Mouse (Mus musculus): ENCODE measurements around the gene Srarp.
A peak's percentile ranks its signal among the peaks of the same experiment; 100 is the strongest.

The Srarp gene

DNA sequence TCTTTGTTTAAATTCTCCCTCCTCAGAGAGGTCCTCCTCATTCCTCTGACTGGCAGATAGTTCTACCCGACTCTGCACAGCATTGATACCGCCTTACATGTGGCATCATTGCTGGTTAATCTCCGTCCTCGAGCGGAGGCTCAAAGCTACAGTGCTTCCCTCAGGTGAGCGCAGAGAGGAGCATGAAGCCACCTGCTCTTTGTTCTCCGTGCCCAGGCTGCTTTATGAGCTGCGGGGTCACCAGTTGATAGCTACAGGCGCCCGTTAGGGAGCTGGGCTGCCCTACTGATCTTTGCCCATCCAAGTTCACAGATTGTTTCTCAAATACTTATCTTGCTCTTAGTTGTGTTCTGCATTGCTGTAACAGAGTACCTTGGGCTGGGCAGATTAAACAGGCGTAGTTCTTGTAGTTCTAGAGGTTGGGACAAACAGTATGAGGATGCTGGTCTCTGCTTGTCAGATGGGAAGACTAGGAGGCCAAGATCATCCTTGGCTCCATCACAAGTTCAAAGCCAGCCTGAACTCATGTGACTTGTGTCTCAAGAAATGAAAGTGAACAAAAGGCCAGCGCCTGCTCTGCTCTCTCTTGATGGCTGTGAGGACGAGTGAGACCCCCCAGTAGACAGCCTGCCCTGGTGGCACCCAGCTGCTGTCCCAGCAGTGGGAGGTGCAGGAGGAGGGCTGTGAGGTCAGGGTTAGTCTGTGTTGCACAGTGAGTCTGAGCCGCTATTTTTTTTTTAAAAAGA is 20.5 kb upstream of the Srarp start:
- DNase-seq (ENCODE audit: low spot score), result no peak

DNA sequence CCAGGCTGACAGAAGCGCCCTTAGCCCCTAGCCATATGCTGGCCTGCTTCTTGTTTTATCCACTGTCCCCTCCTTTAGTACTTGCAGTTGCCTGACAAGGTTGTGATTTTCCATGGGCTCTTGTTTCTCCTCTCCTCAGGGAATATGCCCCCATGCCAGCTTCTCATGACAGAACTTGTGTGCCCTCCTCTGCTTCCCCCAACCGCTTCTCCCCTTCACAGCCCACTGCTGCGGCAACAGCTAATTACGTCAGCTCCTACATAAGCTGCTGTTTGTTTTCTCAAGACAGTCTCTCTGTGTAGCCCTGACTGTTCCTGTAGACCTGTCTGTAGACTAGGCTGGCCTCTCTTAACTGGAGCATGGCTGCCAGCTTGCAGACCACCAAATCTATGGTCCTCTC is 19.6 kb upstream of the Srarp start:
- no peak for DNase-seq (ENCODE audit: low spot score)

DNA sequence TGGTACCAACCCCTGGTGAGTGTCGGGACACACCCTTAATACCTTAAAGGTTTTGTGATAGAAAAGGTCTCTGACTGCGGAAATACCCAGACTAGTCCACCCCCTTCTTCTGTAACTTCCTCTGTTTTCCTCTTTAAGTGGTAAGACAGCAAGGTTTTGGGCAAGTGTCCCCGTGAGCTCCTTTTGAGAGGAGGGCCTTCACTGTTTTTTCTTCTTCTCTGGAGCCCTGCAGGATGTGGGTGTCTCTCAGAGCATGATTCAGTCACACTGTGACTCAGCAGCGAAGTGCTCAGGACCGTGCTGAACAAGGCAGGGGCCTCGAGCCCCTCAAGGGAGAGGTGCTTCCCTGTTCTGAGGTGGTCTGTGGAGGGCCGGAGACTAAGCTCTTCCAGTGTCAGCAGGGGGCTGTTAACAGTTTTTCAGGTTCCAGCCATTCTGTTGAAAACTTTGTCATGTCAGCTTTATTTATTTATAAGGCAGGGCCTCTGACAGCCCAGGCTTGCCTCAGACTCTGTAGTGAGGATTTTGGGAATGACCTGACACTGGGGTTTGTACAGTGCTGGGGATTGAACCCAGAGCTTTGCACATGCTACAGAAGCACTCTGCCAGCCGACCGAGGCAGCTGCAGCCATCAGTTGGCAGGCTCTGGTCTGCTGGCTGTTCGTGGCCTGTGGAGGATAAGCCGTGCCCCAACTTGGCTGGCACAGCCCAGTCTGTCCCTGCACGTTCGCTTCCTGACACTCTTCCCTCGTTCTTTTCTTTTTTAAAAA is 18.9 kb upstream of the Srarp start:
- DNase-seq (ENCODE audit: low spot score), result no peak

DNA sequence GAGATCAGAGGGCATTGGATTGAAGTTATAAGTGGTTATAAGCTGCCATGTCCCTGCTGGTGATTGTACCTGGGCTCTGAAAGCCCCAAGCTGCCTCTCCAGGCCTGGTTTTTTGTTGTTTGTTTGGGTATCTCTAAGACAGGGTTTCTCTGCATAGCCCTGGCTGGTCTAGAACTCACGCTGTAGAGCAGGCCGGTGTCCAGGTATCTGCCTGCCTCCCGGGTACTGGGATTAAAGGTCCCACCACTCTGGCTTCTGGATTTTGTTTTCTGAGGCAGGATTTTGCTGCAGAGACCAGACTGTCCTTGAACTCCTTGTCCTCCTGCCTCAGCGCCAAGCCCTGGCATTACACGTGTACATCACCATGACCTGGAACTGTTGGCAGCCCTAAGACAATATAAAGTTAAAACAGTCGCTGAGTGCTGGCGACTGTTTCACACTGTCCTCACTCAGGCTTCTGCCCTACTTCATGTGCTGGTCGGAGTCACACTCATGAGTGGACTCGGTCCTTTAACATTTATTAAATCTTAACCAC is 16.1 kb upstream of the Srarp start:
- DNase-seq (ENCODE audit: low spot score), result no peak

DNA sequence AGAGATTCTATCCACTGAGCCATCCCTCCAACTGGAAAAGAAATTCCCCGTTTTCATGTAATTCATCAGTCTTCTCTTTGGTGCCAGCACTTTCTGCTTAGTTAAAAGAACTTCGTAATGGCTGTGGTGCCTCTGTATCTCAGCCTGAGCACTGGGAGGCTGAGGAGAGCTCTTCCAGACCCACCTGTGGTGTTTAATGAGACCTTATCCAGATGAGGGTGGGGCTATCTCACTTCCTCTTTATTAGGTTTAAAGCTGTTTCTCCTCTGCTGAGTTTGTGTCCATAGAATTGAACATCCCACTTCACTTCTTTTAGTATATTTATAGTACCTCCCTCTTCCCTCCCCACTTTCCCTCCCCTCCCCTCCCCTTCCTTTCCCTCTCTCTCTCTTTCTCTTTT is 15.3 kb upstream of the Srarp start:
- no peak for DNase-seq (ENCODE audit: low spot score)

DNA sequence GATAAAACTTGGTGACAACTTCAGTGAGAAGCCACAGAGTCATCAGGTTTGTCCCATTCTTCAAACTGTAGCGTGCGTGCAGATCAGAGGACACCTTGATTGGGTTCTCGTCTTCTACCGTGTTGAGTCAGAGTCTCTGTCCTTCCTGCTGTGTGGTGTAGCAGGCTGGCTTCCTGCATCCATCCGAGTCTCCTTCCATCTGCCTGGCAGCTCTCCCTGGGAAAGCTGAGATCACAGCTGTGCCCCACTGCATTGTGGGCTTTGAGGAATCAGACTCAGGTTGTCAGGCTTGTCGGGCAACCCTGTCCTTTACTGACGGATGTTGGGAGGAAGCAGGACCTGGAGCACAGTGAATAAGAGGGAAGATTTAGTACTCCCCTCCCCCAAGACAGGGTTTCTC is 10.3 kb upstream of the Srarp start:
- DNase-seq (ENCODE audit: low spot score), result no peak

DNA sequence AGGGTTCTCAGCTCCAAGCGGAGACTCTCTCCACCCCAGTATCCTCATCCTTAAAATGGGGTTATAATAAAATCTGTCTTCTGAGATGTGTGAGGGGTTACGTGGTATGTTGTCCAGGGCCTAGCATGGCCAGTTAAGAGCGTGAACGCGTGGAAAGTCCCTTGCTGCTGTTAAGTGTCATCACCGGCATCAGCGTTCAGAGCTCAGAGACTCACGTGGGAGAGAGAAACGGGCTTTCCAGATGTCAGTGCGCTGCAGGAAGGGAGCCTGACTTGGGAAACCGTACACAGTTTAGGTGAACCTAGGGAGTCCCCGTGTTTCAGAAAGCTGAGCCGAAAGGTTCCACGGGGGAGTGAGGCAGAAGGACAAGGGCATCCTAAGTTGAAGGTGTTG is 9.4 kb upstream of the Srarp start:
- DNase-seq (ENCODE audit: low spot score), result peak; percentile 35

DNA sequence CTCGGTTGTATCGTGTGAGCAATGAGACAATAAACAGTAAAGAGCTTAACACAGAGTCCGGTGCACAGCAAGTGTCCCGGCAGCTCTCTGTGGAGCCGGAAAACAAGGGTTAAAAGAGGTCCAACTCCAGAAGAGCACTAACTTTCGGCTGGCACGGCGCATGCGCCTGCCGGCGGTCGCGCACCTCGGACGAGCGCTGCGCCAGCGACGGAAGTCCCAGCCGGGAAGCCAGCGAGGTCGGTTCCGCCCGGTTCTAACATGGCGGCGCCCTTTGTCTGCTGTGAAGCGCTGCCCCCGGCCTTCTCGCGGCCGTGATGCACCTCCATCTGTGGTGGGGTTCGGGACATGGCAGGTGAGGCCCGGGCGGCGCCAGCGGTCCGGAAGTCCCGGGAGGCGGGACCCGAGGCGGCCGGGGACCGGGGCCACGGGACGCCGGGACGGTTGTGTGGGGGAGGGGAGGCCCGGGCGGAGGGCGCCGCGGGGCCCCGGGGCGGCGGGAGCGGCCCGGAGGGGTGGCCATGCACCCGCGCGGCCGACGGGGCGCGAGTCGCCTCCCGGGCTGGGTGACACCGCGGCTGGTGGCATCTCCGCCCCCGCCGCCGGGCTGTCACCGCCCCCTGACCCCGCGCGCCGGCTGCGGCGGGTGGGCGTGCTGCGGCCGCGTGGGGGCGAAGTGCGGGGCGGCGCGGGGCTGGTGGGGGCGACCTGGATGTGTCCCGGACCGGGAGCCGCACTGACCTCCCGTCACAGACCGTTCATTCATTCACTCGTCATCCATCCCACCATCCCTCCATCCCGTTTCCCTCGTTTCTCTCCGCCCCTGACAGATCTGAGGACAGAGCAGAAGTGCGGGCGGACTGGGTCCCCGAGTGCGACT is 8.8 kb upstream of the Srarp start, which contains the start of gene Zbtb17:
Zbtb17 (plus strand) TSS at position 204 of the 877 bp plus-strand sequence.
- peak; percentile 96 for DNase-seq (ENCODE audit: low spot score)

DNA sequence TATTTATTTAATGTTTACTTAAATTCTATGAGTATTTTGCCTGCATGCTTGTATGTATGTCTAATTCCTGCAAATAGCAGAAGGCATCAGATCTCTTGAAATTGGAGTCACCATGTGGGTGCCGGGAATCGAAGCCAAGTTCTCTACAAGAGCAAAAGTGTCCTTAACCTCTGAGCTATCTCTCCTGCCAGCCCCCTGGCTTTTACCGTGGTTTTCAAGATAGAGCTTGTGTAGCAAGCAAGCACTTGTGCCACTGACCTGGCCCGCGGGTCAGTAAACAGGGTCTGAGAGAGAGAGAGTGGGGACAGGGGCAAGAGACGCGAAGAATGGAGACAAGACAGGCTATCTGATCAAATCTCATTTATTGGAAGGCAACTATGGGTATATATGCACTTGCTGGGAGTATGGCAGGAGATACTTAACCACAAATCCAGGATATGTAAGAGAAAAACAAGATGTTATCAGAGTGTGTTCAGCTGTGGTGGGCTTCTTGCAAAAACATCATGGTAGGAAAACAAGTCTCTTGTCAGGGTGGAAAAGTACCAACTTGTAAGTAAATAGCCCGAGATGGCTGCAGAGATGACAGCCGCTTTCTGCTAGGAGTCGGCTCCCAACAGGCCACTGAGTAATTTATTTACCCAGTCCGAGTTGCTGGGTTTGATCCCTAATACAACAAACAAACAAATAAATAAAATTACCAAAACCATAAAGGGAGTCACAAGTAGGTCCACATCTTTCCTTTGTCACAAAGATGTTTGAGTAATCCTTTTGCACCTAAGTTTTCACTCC is 7.9 kb upstream of the Srarp start:
- DNase-seq (ENCODE audit: low spot score), result no peak

DNA sequence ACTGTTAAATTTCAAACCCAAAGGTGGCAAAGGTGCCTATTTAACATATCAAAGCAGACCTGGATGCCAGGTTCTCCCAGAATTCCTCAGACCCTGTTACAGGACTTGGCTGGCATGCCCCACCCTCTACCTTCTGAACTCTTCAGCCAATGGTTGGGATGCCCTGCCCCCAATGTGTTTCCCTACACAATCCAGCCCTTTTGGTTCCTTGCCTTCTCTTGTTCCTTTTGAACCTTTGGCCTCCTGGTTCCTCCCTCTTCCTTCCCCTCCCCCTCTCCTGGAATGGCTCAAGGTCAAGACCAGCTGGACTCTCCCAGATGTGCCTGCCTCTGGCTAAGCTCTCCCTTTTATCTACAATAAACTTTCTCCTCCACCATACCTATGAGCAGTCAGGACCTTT is 5.0 kb upstream of the Srarp start:
- DNase-seq (ENCODE audit: low spot score), result no peak

DNA sequence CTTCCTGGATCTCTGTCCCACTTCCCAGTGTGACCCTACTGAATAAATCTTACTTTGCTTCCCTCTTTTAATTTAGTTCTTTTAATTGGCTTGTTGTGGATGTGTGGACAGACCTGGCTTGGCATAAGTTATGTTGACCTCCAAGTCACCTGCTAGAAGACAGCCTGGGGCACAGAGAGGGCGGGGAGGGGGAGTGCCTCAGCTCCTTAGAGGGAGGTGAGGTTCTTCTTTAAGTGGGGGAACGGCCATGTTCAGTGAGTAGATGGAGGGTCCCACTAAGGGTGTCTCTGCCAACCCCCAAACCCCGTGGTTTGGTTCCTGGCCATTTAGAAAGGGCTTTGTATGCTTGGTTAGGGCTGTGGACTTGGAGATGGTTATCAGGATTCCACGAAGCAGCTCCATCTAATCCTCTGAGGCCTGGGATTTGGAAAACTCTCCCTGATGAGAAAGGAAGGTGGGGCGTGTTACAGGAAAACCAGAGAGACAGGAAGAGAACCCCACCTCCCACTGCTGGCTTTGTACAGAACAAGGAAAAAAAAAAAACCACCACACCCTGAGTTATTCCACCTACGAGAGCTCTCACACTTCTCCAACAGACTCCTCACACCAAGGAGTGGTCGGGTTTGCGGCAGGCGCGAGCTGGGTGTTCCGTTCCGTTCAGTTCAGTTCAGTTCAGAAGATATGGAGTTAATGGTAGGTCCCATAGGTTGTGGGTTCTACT is 3.3 kb upstream of the Srarp start:
- no peak for DNase-seq (ENCODE audit: low spot score)

DNA sequence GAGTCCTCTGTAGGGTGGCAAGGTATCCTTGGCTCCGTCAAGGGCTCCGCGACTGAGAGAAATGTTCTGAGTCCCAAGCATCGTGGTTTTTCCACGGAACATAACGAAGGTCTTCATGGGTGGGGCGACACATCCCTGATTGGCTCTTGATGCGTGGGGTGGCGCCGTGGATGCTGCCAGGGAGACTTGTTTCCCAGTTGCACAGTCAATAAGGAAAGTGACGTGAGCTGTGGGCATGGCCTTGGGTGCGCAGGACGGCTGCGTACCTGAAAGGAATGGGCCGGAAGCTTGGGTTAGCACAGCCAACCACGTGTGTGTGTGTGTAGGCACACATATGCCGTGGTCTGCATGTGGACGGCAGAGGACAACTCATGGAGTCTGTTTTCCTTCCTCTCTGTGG is 2.7 kb downstream of the Srarp start:
- DNase-seq (ENCODE audit: low spot score), result no peak

DNA sequence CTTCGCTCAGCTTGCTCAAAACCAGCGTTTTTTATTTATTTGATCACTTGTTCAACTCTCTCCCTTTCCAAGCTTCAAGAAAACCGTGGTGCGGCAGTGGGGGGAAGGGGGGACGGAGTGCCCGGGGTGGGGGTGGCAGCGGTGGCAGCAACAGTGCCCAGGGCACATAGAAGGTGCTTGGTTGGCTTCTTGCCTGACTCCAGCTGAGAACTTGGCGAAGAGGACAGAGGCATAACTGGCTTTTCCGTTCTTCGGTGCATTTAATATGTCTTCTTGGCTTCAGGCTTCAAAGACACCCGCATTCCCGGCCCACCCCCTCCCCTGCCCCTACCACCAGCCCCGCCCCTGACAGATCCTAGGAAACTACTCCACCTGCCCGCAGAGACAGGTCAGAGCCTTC is 3.2 kb downstream of the Srarp start:
- DNase-seq (ENCODE audit: low spot score), result no peak

DNA sequence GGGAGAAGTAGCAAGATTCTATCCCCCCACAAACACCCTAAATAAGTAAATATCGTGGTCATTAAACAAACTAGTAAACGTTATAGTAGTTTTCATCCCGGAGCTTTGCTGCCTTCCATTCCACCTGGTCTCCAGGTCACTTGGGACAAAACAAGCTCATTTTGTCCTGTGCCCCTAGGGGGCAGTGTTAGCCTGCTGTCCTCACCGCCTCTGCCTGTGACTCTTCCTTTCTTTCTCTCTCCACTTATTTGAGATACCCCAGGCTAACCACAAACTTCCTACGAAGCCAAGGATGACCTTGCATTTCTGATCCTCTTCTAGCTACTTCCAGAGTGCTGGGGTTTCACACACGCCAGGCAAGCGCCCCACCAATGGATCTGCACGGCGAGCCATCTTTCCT is 4.9 kb downstream of the Srarp start:
- peak; percentile 83 for DNase-seq (ENCODE audit: low spot score)

DNA sequence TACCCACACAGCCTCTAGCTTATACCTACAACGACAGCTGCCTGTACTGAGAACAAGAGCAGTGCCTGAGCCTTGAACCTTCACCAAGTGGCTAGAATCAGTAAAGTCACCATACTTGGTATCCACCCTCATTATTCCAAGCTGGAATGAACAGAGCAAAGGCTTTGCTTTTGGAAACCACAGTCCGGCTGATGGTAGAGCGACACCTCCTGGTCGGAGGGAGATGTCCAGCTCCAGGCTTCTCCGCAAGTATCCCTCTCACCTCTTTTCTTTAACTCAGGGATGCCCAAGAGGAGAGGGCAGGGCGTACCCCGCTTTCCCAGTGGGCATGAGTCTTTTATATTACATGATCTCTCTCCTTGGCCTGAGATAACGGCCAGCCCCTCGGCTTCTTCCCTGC is 6.1 kb downstream of the Srarp start:
- DNase-seq (ENCODE audit: low spot score), result peak; percentile 42

DNA sequence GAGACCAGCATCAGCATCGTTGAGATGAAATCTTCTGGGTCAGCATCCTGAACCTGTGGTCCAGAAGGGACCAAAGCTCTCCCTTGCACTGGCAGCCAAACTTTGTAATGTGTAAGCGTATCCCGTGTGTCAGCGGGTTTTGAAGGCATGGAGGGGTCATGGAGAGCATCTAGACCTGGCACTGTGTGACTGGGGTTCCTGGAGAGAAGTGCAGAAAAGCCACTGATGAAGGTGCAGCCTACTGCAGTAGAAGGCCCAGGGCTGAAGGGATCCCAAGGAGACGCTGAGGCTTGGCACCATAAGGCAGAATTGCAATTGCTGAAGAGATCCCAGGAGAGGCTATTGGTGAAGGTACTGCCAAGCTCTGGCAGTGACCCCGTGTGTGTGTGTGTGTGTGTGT is 6.5 kb downstream of the Srarp start:
- DNase-seq (ENCODE audit: low spot score), result no peak

DNA sequence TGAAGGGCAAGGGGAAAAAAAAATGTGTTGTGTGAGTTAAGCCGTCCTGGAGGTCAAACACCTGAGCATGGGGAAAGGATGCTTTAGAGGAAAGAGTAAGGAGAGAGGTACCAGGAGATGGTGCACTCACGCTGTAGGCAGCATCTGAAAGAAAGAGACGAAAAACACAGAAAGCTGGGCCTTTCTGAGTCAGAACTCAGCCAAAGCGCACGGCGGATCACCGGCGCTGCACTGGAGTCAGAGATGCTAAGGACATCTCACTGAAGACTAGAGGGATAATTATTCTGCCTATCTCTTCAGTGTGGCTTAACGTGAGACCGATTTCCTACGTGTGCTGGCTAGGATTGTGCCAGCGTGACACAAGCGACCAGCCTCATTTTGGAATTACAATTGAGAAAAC is 8.0 kb downstream of the Srarp start:
- DNase-seq (ENCODE audit: low spot score), result no peak

DNA sequence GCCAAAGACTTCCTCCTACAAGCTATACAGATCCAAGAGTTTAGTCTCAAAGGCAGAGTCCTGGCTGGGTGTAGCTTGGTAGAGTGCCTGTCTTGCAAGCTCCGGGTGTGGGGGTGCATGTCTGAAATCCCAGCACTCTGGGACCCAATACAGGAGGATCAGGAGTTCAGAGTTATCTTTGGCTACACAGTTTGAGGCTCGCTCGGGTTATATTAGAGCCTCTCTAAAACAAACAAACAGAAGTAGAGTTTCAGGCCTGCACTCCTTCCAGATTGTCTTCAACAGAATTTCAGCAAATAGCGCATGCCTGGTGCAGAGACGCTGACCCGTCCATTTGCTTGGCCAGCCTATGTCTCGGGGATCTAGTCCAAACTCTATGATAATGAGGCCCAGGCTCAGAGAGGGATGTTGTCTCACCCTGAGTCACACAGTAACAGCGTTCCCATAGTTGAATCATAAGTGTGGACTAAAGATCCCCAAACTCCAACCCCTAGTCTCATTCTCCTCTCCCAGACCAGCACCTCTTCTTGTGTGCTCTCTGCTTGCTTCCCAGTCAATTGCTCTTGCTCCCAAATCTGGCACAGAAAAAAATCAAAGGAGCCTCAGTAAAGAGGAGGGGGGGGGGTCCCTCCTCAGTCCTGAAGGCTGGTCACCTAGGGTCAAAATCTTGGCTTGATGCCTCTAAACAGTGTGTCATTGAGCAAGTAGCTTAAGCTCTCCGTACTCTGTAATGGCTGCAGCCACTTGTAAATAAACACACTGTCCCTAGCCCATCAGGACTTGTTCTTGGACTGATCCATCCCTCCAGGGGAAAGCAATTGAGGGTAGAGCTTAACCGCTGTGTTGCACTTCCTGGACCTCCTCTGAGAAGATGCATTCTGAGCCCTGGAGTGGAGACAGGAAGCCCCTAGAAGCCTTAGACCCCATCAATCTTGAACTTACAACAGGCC is 8.8 kb downstream of the Srarp start:
- no peak for DNase-seq (ENCODE audit: low spot score)

Measured in embryo, embryonic 10 days (tissue).